Mouse (Mus musculus): ENCODE data around the gene Dennd5b. TPM values are rescaled to one million over a fixed set of nuclear protein-coding genes. Genes with fewer than 3 reads are reported as not detected.
A peak's percentile ranks its signal among the peaks of the same experiment; 100 is the strongest.

The Dennd5b gene
- polyA plus RNA-seq, 1 experiment from 2014 or later = 14.3 TPM

GRCm38 (mm10) chr6:149057947-149058391, 43.5 kb downstream of the Dennd5b start:
- 43% methylated on average over 3 of the region's 3 CpGs for WGBS
- no peaks in the 10 kb centered on the region for H3K27me3 ChIP-seq
- no peak overlapping the region for H3K4me3 ChIP-seq
- H3K27ac ChIP-seq (replicated peaks) = no peak overlapping the region
- no peak overlapping the region for H3K4me2 ChIP-seq
- no peak for ATAC-seq (ENCODE audit: low read depth)
- no peaks in the 10 kb centered on the region for H3K4me1 ChIP-seq (replicated peaks)
- H3K9me3 ChIP-seq = no peaks in the 10 kb centered on the region
- H3K36me3 ChIP-seq = peaks cover 7% of the 10 kb centered on the region; the same call in 1 of the 2 replicates
- H3K9ac ChIP-seq = no peak overlapping the region

GRCm38 (mm10) chr6:149054780-149055179, 46.7 kb downstream of the Dennd5b start:
- peaks cover 7% of the 10 kb centered on the region; the same call in 1 of the 2 replicates for H3K36me3 ChIP-seq
- H3K27me3 ChIP-seq = no peaks in the 10 kb centered on the region
- no peak overlapping the region for H3K4me2 ChIP-seq
- H3K9ac ChIP-seq = no peak overlapping the region
- no peak overlapping the region for H3K4me3 ChIP-seq
- 86% methylated on average over 2 of the region's 2 CpGs for WGBS
- H3K27ac ChIP-seq (replicated peaks) = no peak overlapping the region
- ATAC-seq (ENCODE audit: low read depth) = no peak
- H3K4me1 ChIP-seq (replicated peaks) = no peaks in the 10 kb centered on the region
- H3K9me3 ChIP-seq = no peaks in the 10 kb centered on the region

- no peak overlapping the region for H3K27ac ChIP-seq (replicated peaks)
- H3K4me1 ChIP-seq (replicated peaks) = no peaks in the 10 kb centered on the region
- H3K36me3 ChIP-seq = peaks cover 12% of the 10 kb centered on the region; the same call in 1 of the 2 replicates
- ATAC-seq (ENCODE audit: low read depth) = no peak
- no peak overlapping the region for H3K9ac ChIP-seq
- no peaks in the 10 kb centered on the region for H3K27me3 ChIP-seq
- WGBS = 85% methylated on average over 4 of the region's 4 CpGs
- H3K9me3 ChIP-seq = no peaks in the 10 kb centered on the region
- H3K4me2 ChIP-seq = no peak overlapping the region
- no peak overlapping the region for H3K4me3 ChIP-seq
Observed at GRCm38 (mm10) chr6:149050978-149051723, 50.3 kb downstream of the Dennd5b start.

- 90% methylated on average over 4 of the region's 4 CpGs for WGBS
- no peak overlapping the region for H3K9ac ChIP-seq
- 0 out of 2 replicates have a peak, but pooled peaks cover 3% of the 10 kb centered on the region for H3K4me1 ChIP-seq (replicated peaks)
- no peak overlapping the region for H3K4me3 ChIP-seq
- no peaks in the 10 kb centered on the region for H3K27me3 ChIP-seq
- no peak overlapping the region for H3K27ac ChIP-seq (replicated peaks)
- H3K4me2 ChIP-seq = no peak overlapping the region
- H3K9me3 ChIP-seq = no peaks in the 10 kb centered on the region
- no peak for ATAC-seq (ENCODE audit: low read depth)
- H3K36me3 ChIP-seq = peaks cover 9% of the 10 kb centered on the region
Observed at GRCm38 (mm10) chr6:149040099-149040498, 61.4 kb downstream of the Dennd5b start.

- Histone ChIP-seq H3K36me3 (peaks cover 24% of the 10 kb centered on the region), H3K4me3 (no peak overlapping the region), H3K9me3 (no peaks in the 10 kb centered on the region), H3K4me2 (no peak overlapping the region), H3K27me3 (no peaks in the 10 kb centered on the region), H3K9ac (no peak overlapping the region), H3K4me1 (replicated peaks) (no peaks in the 10 kb centered on the region), H3K27ac (replicated peaks) (no peak overlapping the region)
- ATAC-seq (ENCODE audit: low read depth) = no peak
- WGBS = 86% methylated on average over 5 of the region's 5 CpGs
Observed at GRCm38 (mm10) chr6:149032198-149032597, 69.3 kb downstream of the Dennd5b start.

GRCm38 (mm10) chr6:149031377-149031776, 70.1 kb downstream of the Dennd5b start:
- no peak for ATAC-seq (ENCODE audit: low read depth)
- H3K4me2 ChIP-seq = no peak overlapping the region
- peaks cover 29% of the 10 kb centered on the region for H3K36me3 ChIP-seq
- H3K9ac ChIP-seq = no peak overlapping the region
- no peaks in the 10 kb centered on the region for H3K4me1 ChIP-seq (replicated peaks)
- H3K27me3 ChIP-seq = no peaks in the 10 kb centered on the region
- H3K4me3 ChIP-seq = no peak overlapping the region
- no peak overlapping the region for H3K27ac ChIP-seq (replicated peaks)
- no peaks in the 10 kb centered on the region for H3K9me3 ChIP-seq

GRCm38 (mm10) chr6:149018431-149018830, 83.0 kb downstream of the Dennd5b start:
- Histone ChIP-seq H3K27ac (replicated peaks) (no peak overlapping the region), H3K9ac (no peak overlapping the region), H3K9me3 (no peaks in the 10 kb centered on the region), H3K27me3 (no peaks in the 10 kb centered on the region), H3K4me1 (replicated peaks) (no peaks in the 10 kb centered on the region), H3K4me3 (no peak overlapping the region), H3K4me2 (no peak overlapping the region), H3K36me3 (peaks cover 87% of the 10 kb centered on the region)
- no peak for ATAC-seq (ENCODE audit: low read depth)
- WGBS = 84% methylated on average over 5 of the region's 5 CpGs

- no peak overlapping the region for H3K27ac ChIP-seq (replicated peaks)
- H3K36me3 ChIP-seq = peaks cover 88% of the 10 kb centered on the region
- no peaks in the 10 kb centered on the region for H3K9me3 ChIP-seq
- no peak overlapping the region for H3K9ac ChIP-seq
- no peak overlapping the region for H3K4me2 ChIP-seq
- no peaks in the 10 kb centered on the region for H3K27me3 ChIP-seq
- H3K4me3 ChIP-seq = no peak overlapping the region
- no peaks in the 10 kb centered on the region for H3K4me1 ChIP-seq (replicated peaks)
- no peak for ATAC-seq (ENCODE audit: low read depth)
Observed at GRCm38 (mm10) chr6:149010766-149011301, 90.6 kb downstream of the Dennd5b start.

- no peak for ATAC-seq (ENCODE audit: low read depth)
- Histone ChIP-seq H3K36me3 (peaks cover 92% of the 10 kb centered on the region), H3K4me3 (no peak overlapping the region), H3K27me3 (no peaks in the 10 kb centered on the region), H3K9ac (no peak overlapping the region), H3K4me1 (replicated peaks) (no peaks in the 10 kb centered on the region), H3K27ac (replicated peaks) (no peak overlapping the region), H3K4me2 (no peak overlapping the region), H3K9me3 (no peaks in the 10 kb centered on the region)
- WGBS = 83% methylated on average over 7 of the region's 7 CpGs
Observed at GRCm38 (mm10) chr6:149005009-149005408, 96.5 kb downstream of the Dennd5b start.

GRCm38 (mm10) chr6:148994327-148994999, 107.0 kb downstream of the Dennd5b start:
- Histone ChIP-seq H3K9ac (no peak overlapping the region), H3K4me3 (no peak overlapping the region), H3K4me1 (replicated peaks) (peaks cover 6% of the 10 kb centered on the region; the same call in 1 of the 2 replicates), H3K27ac (replicated peaks) (no peak overlapping the region), H3K4me2 (no peak overlapping the region), H3K27me3 (no peaks in the 10 kb centered on the region), H3K9me3 (no peaks in the 10 kb centered on the region), H3K36me3 (peaks cover 42% of the 10 kb centered on the region)
- 35% methylated on average over 5 of the region's 5 CpGs for WGBS
- peak; percentile 36; the same call in 1 of the 2 replicates for ATAC-seq (ENCODE audit: low read depth)

GRCm38 (mm10) chr6:148993117-148994077, 108.1 kb downstream of the Dennd5b start:
- Histone ChIP-seq H3K27me3 (no peaks in the 10 kb centered on the region), H3K4me3 (no peak overlapping the region), H3K9me3 (no peaks in the 10 kb centered on the region), H3K9ac (no peak overlapping the region), H3K4me2 (no peak overlapping the region), H3K27ac (replicated peaks) (no peak overlapping the region), H3K4me1 (replicated peaks) (peaks cover 6% of the 10 kb centered on the region; the same call in 1 of the 2 replicates), H3K36me3 (peaks cover 45% of the 10 kb centered on the region)
- 17% methylated on average over 9 of the region's 9 CpGs for WGBS
- ATAC-seq (ENCODE audit: low read depth) = no peak
